Mouse (Mus musculus): ENCODE measurements at regions not wholly inside any gene's neighbourhood (a gene's known extent, or its start where the extent isn't known, plus 50 kb on each side); places are given as distances from the start of the nearest gene placed in this dataset.
A peak's percentile ranks its signal among the peaks of the same experiment; 100 is the strongest.

DNA sequence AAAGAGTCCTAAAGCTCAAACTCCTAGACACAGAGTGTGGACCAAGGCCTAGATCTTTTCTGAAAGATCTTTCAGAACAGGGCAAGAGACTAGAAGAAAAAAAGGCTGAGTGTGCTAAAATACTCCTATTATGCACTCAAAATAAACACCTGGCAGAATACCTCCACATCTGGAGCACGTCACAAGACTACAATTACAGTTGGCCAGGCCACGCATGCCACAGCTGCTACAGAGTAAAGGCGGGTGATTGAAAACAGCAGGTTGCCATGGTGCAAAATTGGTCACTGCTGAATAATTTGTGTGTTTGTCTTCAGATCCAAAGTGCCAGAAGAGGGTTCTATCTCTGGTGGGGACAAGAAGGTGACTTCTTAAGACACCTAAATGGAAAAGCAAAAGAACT lies 82.8 kb upstream of the Gm26657 start:
- Histone ChIP-seq H3K9me3 (ENCODE audit: control insufficient read depth, low read length) (no peaks in the 10 kb centered on the region), H3K9ac (ENCODE audit: low read length) (no peak overlapping the region), H3K36me3 (ENCODE audit: control insufficient read depth, insufficient read depth, low read length) (no peaks in the 10 kb centered on the region), H3K27ac (replicated peaks in 1 of 2; ENCODE audit: control insufficient read depth in 1 of 2, insufficient read depth in 1 of 2, low read depth in 2 of 2, low read length in 2 of 2) (no peak overlapping the region), H3K4me3 (ENCODE audit: control insufficient read depth in 1 of 2, insufficient read depth in 1 of 2, low read depth in 1 of 2, low read length in 2 of 2) (no peak overlapping the region), H3K4me2 (ENCODE audit: low read length) (no peak overlapping the region), H3K4me1 (ENCODE audit: control insufficient read depth in 2 of 2, insufficient read depth in 2 of 2, low read length in 2 of 2) (peaks cover 6 to 8% of the 10 kb centered on the region in 2 experiments), H3K27me3 (ENCODE audit: control insufficient read depth, insufficient read depth, low read length) (no peaks in the 10 kb centered on the region)
- ATAC-seq (ENCODE audit: insufficient number of reproducible peaks, insufficient read depth, low FRiP score, low read depth), result no peak
- 75% methylated on average over 3 of the region's 3 CpGs for WGBS

DNA sequence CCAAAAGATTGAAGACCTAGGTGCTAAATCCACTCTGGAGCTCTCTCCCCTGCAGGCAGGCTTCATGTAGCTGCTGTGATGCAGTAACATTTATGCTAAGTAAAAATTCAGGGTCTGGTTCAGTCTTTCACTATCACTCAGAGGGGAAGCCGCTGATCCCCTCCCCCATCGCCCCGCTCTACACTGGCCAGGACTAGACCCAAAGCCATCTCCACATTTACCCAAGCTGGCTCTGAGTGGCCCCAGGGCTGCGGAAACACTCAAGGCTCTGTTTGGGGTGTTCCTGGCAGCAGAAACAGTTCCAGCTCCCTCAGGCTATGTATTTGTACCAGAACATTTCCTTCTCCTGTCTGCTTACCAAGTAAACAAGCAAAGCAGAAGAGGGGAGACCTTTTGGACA lies 85.5 kb upstream of the Gm26657 start:
- 67% methylated on average over 4 of the region's 4 CpGs for WGBS
- no peak overlapping the region for H3K27ac ChIP-seq (replicated peaks in 1 of 2; ENCODE audit: control insufficient read depth in 1 of 2, insufficient read depth in 1 of 2, low read depth in 2 of 2, low read length in 2 of 2)
- H3K27me3 ChIP-seq (ENCODE audit: control insufficient read depth, insufficient read depth, low read length), result no peaks in the 10 kb centered on the region
- peaks cover 6 to 8% of the 10 kb centered on the region in 2 experiments for H3K4me1 ChIP-seq (ENCODE audit: control insufficient read depth in 2 of 2, insufficient read depth in 2 of 2, low read length in 2 of 2)
- no peak overlapping the region for H3K4me2 ChIP-seq (ENCODE audit: low read length)
- H3K9me3 ChIP-seq (ENCODE audit: control insufficient read depth, low read length), result no peaks in the 10 kb centered on the region
- no peak overlapping the region for H3K9ac ChIP-seq (ENCODE audit: low read length)
- H3K4me3 ChIP-seq (ENCODE audit: control insufficient read depth in 1 of 2, insufficient read depth in 1 of 2, low read depth in 1 of 2, low read length in 2 of 2), result no peak overlapping the region
- no peaks in the 10 kb centered on the region for H3K36me3 ChIP-seq (ENCODE audit: control insufficient read depth, insufficient read depth, low read length)
- ATAC-seq (ENCODE audit: insufficient number of reproducible peaks, insufficient read depth, low FRiP score, low read depth), result no peak

DNA sequence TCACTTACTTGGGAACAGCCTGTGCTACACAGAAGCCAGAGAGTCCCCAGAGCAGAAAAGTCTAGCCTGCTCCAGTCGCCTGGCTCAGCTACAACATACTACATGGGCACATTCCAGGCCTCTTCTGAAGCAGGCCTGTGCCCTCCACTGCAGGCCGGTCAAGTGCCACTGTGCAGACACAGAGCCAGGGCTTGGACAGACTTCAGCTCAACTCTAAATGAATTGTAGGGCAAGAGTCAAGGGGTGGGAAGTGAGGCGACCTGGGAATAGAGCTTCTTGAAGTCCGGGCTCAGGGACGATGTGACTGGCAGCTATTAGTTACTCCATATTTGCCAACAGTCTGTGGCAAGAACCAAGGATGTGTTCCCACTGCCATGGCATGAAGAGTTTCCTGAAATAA lies 87.1 kb upstream of the Gm26657 start:
- Histone ChIP-seq H3K4me2 (ENCODE audit: low read length) (no peak overlapping the region), H3K4me1 (ENCODE audit: control insufficient read depth in 2 of 2, insufficient read depth in 2 of 2, low read length in 2 of 2) (peaks cover 6 to 8% of the 10 kb centered on the region in 2 experiments), H3K9me3 (ENCODE audit: control insufficient read depth, low read length) (no peaks in the 10 kb centered on the region), H3K36me3 (ENCODE audit: control insufficient read depth, insufficient read depth, low read length) (no peaks in the 10 kb centered on the region), H3K9ac (ENCODE audit: low read length) (no peak overlapping the region), H3K27ac (replicated peaks in 1 of 2; ENCODE audit: control insufficient read depth in 1 of 2, insufficient read depth in 1 of 2, low read depth in 2 of 2, low read length in 2 of 2) (peak overlapping the region in 1 of 2 experiments; percentile 6; a peak in 1 of 4 replicates), H3K27me3 (ENCODE audit: control insufficient read depth, insufficient read depth, low read length) (no peaks in the 10 kb centered on the region), H3K4me3 (ENCODE audit: control insufficient read depth in 1 of 2, insufficient read depth in 1 of 2, low read depth in 1 of 2, low read length in 2 of 2) (no peak overlapping the region)
- ATAC-seq (ENCODE audit: insufficient number of reproducible peaks, insufficient read depth, low FRiP score, low read depth), result no peak
- 72% methylated on average over 5 of the region's 5 CpGs for WGBS

DNA sequence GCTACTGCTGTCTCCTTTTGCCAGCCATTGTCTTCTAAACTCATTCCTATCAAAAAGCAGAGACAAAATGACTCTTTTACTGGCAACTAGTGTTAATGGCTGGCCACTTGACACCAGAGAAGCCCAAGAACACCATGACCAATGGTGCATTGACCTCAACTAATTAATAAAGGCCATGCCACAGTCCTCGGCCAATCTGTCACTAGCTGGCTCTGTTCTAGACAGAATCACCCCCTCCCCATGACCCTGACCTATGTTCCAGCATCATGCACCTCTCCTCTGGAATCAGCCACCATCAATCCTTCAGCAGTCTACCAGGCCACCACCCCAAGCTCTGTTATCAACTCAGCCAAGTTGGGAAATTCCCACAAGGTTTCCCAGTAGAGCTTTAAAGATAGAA lies 90.1 kb upstream of the Gm26657 start:
- H3K9ac ChIP-seq (ENCODE audit: low read length), result no peak overlapping the region
- no peak overlapping the region for H3K4me3 ChIP-seq (ENCODE audit: control insufficient read depth in 1 of 2, insufficient read depth in 1 of 2, low read depth in 1 of 2, low read length in 2 of 2)
- no peaks in the 10 kb centered on the region for H3K9me3 ChIP-seq (ENCODE audit: control insufficient read depth, low read length)
- no peak for ATAC-seq (ENCODE audit: insufficient number of reproducible peaks, insufficient read depth, low FRiP score, low read depth)
- WGBS, result 91% methylated on average over 1 of the region's 1 CpGs
- H3K4me2 ChIP-seq (ENCODE audit: low read length), result no peak overlapping the region
- H3K27ac ChIP-seq (replicated peaks in 1 of 2; ENCODE audit: control insufficient read depth in 1 of 2, insufficient read depth in 1 of 2, low read depth in 2 of 2, low read length in 2 of 2), result no peak overlapping the region
- H3K27me3 ChIP-seq (ENCODE audit: control insufficient read depth, insufficient read depth, low read length), result no peaks in the 10 kb centered on the region
- no peaks in the 10 kb centered on the region for H3K36me3 ChIP-seq (ENCODE audit: control insufficient read depth, insufficient read depth, low read length)
- peaks cover 6 to 8% of the 10 kb centered on the region in 2 experiments for H3K4me1 ChIP-seq (ENCODE audit: control insufficient read depth in 2 of 2, insufficient read depth in 2 of 2, low read length in 2 of 2)

DNA sequence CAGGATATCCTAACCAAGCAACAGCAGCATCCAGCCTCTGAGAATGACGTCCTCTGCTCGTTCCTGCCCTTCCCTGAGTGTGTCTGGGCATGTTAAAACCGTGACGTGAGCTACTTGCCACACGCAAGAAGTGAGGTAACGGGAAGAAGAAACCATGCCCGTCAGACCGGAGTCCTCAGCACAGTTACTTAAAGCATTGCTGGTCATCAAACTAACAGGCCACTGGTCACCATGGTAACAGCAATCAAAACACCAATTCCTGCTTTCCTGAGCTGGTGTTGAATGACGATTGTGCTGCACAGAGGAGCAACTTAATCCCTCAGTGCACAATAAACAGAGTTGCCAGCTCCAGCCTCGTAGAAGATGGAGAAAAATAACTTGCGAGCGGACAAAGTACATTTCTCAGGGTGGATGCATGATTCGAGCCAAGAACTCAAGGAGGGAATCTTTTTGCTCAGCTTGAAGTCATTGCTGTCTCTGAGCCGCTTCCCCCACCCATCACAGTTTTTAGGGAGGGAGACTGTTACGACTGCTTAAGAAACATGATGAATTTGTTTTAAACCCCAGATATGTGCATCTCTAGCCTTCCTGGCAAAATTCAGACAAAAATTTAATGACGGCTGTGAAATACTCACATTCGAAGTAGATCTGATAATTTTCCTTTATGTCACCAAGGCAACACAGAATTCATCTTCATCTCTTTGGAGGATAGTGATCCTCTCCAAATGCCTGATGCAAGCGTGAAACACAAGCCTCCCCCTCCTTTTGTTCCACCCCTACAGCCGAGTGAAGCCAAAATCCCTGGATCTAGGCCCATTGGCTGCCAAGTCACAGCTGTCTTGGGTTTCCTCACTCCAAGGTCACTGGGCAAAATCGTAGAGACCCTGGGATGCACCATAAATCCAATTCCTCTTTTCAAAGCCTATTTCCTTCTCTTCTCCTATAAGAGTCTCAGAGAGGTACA lies 95.6 kb upstream of the Gm26657 start:
- 33% methylated on average over 20 of the region's 20 CpGs for WGBS
- Histone ChIP-seq H3K9ac (ENCODE audit: low read length) (no peak overlapping the region), H3K27ac (replicated peaks in 1 of 2; ENCODE audit: control insufficient read depth in 1 of 2, insufficient read depth in 1 of 2, low read depth in 2 of 2, low read length in 2 of 2) (0 out of 4 replicates have a peak overlapping the region, but pooled peaks of 1 of the 2 experiments have one; percentile 14), H3K4me2 (ENCODE audit: low read length) (peak overlapping the region; percentile 28), H3K4me1 (ENCODE audit: control insufficient read depth in 2 of 2, insufficient read depth in 2 of 2, low read length in 2 of 2) (peaks cover 9 to 14% of the 10 kb centered on the region in 2 experiments), H3K4me3 (ENCODE audit: control insufficient read depth in 1 of 2, insufficient read depth in 1 of 2, low read depth in 1 of 2, low read length in 2 of 2) (no peak overlapping the region; a peak in 1 of 4 replicates), H3K27me3 (ENCODE audit: control insufficient read depth, insufficient read depth, low read length) (no peaks in the 10 kb centered on the region), H3K36me3 (ENCODE audit: control insufficient read depth, insufficient read depth, low read length) (no peaks in the 10 kb centered on the region), H3K9me3 (ENCODE audit: control insufficient read depth, low read length) (no peaks in the 10 kb centered on the region)
- ATAC-seq (ENCODE audit: insufficient number of reproducible peaks, insufficient read depth, low FRiP score, low read depth), result no peak

DNA sequence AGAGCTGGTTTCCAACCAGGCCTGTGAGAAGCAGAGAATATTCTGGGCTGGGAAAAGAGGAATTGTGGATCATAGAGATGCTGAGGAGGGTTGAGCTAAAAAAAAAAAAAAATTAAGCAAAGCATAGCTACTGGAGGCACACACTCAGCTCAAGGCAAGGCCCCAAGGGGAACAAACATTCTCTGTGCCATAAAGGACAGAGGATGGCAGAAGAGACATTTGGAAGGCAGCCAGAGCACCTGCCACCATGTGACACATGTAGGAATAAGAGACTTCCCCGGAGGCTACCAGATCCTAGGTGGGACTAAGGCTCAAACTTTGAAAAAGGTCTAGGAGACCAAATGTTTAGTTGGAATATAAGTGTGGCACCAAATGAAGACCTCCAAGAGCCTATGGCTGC lies 96.4 kb upstream of the Gm26657 start:
- H3K36me3 ChIP-seq (ENCODE audit: control insufficient read depth, insufficient read depth, low read length), result no peaks in the 10 kb centered on the region
- peak overlapping the region; percentile 28; the same call in 1 of the 2 replicates for H3K4me2 ChIP-seq (ENCODE audit: low read length)
- H3K27ac ChIP-seq (replicated peaks in 1 of 2; ENCODE audit: control insufficient read depth in 1 of 2, insufficient read depth in 1 of 2, low read depth in 2 of 2, low read length in 2 of 2), result 0 out of 4 replicates have a peak overlapping the region, but pooled peaks of 1 of the 2 experiments have one; percentile 14
- no peak overlapping the region for H3K9ac ChIP-seq (ENCODE audit: low read length)
- no peaks in the 10 kb centered on the region for H3K9me3 ChIP-seq (ENCODE audit: control insufficient read depth, low read length)
- no peak for ATAC-seq (ENCODE audit: insufficient number of reproducible peaks, insufficient read depth, low FRiP score, low read depth)
- H3K27me3 ChIP-seq (ENCODE audit: control insufficient read depth, insufficient read depth, low read length), result no peaks in the 10 kb centered on the region
- peaks cover 15 to 20% of the 10 kb centered on the region in 2 experiments for H3K4me1 ChIP-seq (ENCODE audit: control insufficient read depth in 2 of 2, insufficient read depth in 2 of 2, low read length in 2 of 2)
- H3K4me3 ChIP-seq (ENCODE audit: control insufficient read depth in 1 of 2, insufficient read depth in 1 of 2, low read depth in 1 of 2, low read length in 2 of 2), result no peak overlapping the region
- 48% methylated on average over 1 of the region's 1 CpGs for WGBS

DNA sequence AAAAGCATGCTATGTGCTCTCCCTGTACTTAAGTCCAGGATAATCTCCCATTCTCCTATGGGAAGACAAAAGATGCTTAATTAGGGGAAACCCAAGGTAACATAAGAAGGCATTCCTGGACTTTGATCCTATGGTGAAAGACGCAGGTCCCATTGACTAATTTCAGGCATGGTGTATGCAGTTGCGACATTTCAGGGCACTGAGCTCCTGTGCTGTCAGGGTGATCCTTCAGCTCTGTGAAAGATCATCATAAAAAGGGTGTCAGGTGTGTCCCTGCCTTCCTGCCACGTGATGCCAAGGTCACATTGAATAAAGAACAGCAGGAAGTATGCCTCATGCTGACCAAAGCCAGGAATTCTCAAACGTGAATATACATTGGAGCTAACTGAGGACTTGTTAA lies 100.2 kb upstream of the Gm26657 start:
- Histone ChIP-seq H3K4me2 (ENCODE audit: low read length) (no peak overlapping the region), H3K9ac (ENCODE audit: low read length) (no peak overlapping the region), H3K4me1 (ENCODE audit: control insufficient read depth in 2 of 2, insufficient read depth in 2 of 2, low read length in 2 of 2) (peaks cover 15 to 20% of the 10 kb centered on the region in 2 experiments), H3K27ac (replicated peaks in 1 of 2; ENCODE audit: control insufficient read depth in 1 of 2, insufficient read depth in 1 of 2, low read depth in 2 of 2, low read length in 2 of 2) (no peak overlapping the region), H3K27me3 (ENCODE audit: control insufficient read depth, insufficient read depth, low read length) (no peaks in the 10 kb centered on the region), H3K4me3 (ENCODE audit: control insufficient read depth in 1 of 2, insufficient read depth in 1 of 2, low read depth in 1 of 2, low read length in 2 of 2) (no peak overlapping the region), H3K9me3 (ENCODE audit: control insufficient read depth, low read length) (no peaks in the 10 kb centered on the region), H3K36me3 (ENCODE audit: control insufficient read depth, insufficient read depth, low read length) (no peaks in the 10 kb centered on the region)
- no peak for ATAC-seq (ENCODE audit: insufficient number of reproducible peaks, insufficient read depth, low FRiP score, low read depth)
- WGBS, result 49% methylated on average over 4 of the region's 4 CpGs
